Mouse (Mus musculus): Measurements from ENCODE around the gene Rgs13. TPM values are rescaled to one million over a fixed set of nuclear protein-coding genes. Genes with fewer than 3 reads are reported as not detected.

Rgs13 gene
- polyA plus RNA-seq, 1 experiment from 2014 or later: not detected

- WGBS: 87% methylated on average over 4 of the region's 4 CpGs
- H3K4me1 ChIP-seq (ENCODE audit: insufficient read depth, low read depth, low read length): no peaks in the 10 kb centered on the region
- H3K27ac ChIP-seq (ENCODE audit: low read length): no peak overlapping the region
- no peaks in the 10 kb centered on the region for H3K9me3 ChIP-seq (ENCODE audit: low read length)
- H3K4me2 ChIP-seq (replicated peaks; ENCODE audit: low read depth, low read length): no peak overlapping the region
- no peak for TF ChIP-seq EP300 (IDR thresholded peaks at IDR 0.05)
- TF ChIP-seq CTCF (IDR thresholded peaks at IDR 0.05): no peak
- H3K4me3 ChIP-seq (ENCODE audit: low read depth, low read length): no peak overlapping the region
- H3K9ac ChIP-seq (replicated peaks; ENCODE audit: low read depth): no peak overlapping the region
- no peaks in the 10 kb centered on the region for H3K27me3 ChIP-seq (replicated peaks; ENCODE audit: insufficient read depth, low read length)
- DNase-seq (ENCODE audit: low spot score): no peak
- H3K36me3 ChIP-seq (ENCODE audit: insufficient read depth, low read length): no peaks in the 10 kb centered on the region
- ATAC-seq: no peak
Measured at GRCm38 (mm10) chr1:144179559-144179958, 2.4 kb upstream of the Rgs13 start.

GRCm38 (mm10) chr1:144178281-144178957 is 1.2 kb upstream of the Rgs13 start:
- TF ChIP-seq CTCF (IDR thresholded peaks at IDR 0.05): no peak
- no peak for TF ChIP-seq EP300 (IDR thresholded peaks at IDR 0.05)
- H3K4me3 ChIP-seq (ENCODE audit: low read depth, low read length): no peak overlapping the region
- ATAC-seq (no peak), DNase-seq (ENCODE audit: low spot score) (no peak)
- H3K27ac ChIP-seq (ENCODE audit: low read length): no peak overlapping the region
- no peak overlapping the region for H3K4me2 ChIP-seq (replicated peaks; ENCODE audit: low read depth, low read length)
- no peaks in the 10 kb centered on the region for H3K36me3 ChIP-seq (ENCODE audit: insufficient read depth, low read length)
- H3K4me1 ChIP-seq (ENCODE audit: insufficient read depth, low read depth, low read length): no peaks in the 10 kb centered on the region
- H3K9ac ChIP-seq (replicated peaks; ENCODE audit: low read depth): no peak overlapping the region
- no peaks in the 10 kb centered on the region for H3K27me3 ChIP-seq (replicated peaks; ENCODE audit: insufficient read depth, low read length)
- WGBS: 54% methylated on average over 9 of the region's 9 CpGs
- no peaks in the 10 kb centered on the region for H3K9me3 ChIP-seq (ENCODE audit: low read length)

- no peaks in the 10 kb centered on the region for H3K9me3 ChIP-seq (ENCODE audit: low read length)
- H3K27me3 ChIP-seq (replicated peaks; ENCODE audit: insufficient read depth, low read length): no peaks in the 10 kb centered on the region
- no peak for ATAC-seq
- H3K36me3 ChIP-seq (ENCODE audit: insufficient read depth, low read length): no peaks in the 10 kb centered on the region
- no peak overlapping the region for H3K4me2 ChIP-seq (replicated peaks; ENCODE audit: low read depth, low read length)
- no peak overlapping the region for H3K27ac ChIP-seq (ENCODE audit: low read length)
- no peaks in the 10 kb centered on the region for H3K4me1 ChIP-seq (ENCODE audit: insufficient read depth, low read depth, low read length)
- H3K4me3 ChIP-seq (ENCODE audit: low read depth, low read length): no peak overlapping the region
- H3K9ac ChIP-seq (replicated peaks; ENCODE audit: low read depth): no peak overlapping the region
- DNase-seq (ENCODE audit: low spot score): no peak
- no peak for TF ChIP-seq CTCF (IDR thresholded peaks at IDR 0.05)
Measured at GRCm38 (mm10) chr1:144177620-144178019, 448 bp upstream of the Rgs13 start.

GRCm38 (mm10) chr1:144174760-144175159 is 2.4 kb downstream of the Rgs13 start:
- H3K4me3 ChIP-seq (ENCODE audit: low read depth, low read length): no peak overlapping the region
- H3K27ac ChIP-seq (ENCODE audit: low read length): no peak overlapping the region
- no peak for TF ChIP-seq EP300 (IDR thresholded peaks at IDR 0.05)
- no peak overlapping the region for H3K4me2 ChIP-seq (replicated peaks; ENCODE audit: low read depth, low read length)
- no peak overlapping the region for H3K9ac ChIP-seq (replicated peaks; ENCODE audit: low read depth)
- no peaks in the 10 kb centered on the region for H3K36me3 ChIP-seq (ENCODE audit: insufficient read depth, low read length)
- WGBS: 83% methylated on average over 6 of the region's 6 CpGs
- no peaks in the 10 kb centered on the region for H3K27me3 ChIP-seq (replicated peaks; ENCODE audit: insufficient read depth, low read length)
- no peaks in the 10 kb centered on the region for H3K9me3 ChIP-seq (ENCODE audit: low read length)
- H3K4me1 ChIP-seq (ENCODE audit: insufficient read depth, low read depth, low read length): no peaks in the 10 kb centered on the region
- DNase-seq (ENCODE audit: low spot score) (no peak), ATAC-seq (no peak)

GRCm38 (mm10) chr1:144173568-144174036 is 3.6 kb downstream of the Rgs13 start:
- no peak overlapping the region for H3K27ac ChIP-seq (ENCODE audit: low read length)
- no peak overlapping the region for H3K4me2 ChIP-seq (replicated peaks; ENCODE audit: low read depth, low read length)
- H3K36me3 ChIP-seq (ENCODE audit: insufficient read depth, low read length): no peaks in the 10 kb centered on the region
- ATAC-seq (no peak), DNase-seq (ENCODE audit: low spot score) (no peak)
- H3K4me3 ChIP-seq (ENCODE audit: low read depth, low read length): no peak overlapping the region
- no peak for TF ChIP-seq CTCF (IDR thresholded peaks at IDR 0.05)
- TF ChIP-seq EP300 (IDR thresholded peaks at IDR 0.05): no peak
- no peaks in the 10 kb centered on the region for H3K9me3 ChIP-seq (ENCODE audit: low read length)
- no peak overlapping the region for H3K9ac ChIP-seq (replicated peaks; ENCODE audit: low read depth)
- WGBS: 63% methylated on average over 2 of the region's 2 CpGs
- H3K4me1 ChIP-seq (ENCODE audit: insufficient read depth, low read depth, low read length): no peaks in the 10 kb centered on the region
- H3K27me3 ChIP-seq (replicated peaks; ENCODE audit: insufficient read depth, low read length): no peaks in the 10 kb centered on the region

- Histone ChIP-seq H3K4me3 (ENCODE audit: low read depth, low read length) (no peak overlapping the region), H3K27ac (ENCODE audit: low read length) (no peak overlapping the region), H3K4me1 (ENCODE audit: insufficient read depth, low read depth, low read length) (no peaks in the 10 kb centered on the region), H3K36me3 (ENCODE audit: insufficient read depth, low read length) (no peaks in the 10 kb centered on the region), H3K27me3 (replicated peaks; ENCODE audit: insufficient read depth, low read length) (no peaks in the 10 kb centered on the region), H3K9ac (replicated peaks; ENCODE audit: low read depth) (no peak overlapping the region), H3K4me2 (replicated peaks; ENCODE audit: low read depth, low read length) (no peak overlapping the region), H3K9me3 (ENCODE audit: low read length) (no peaks in the 10 kb centered on the region)
- DNase-seq (ENCODE audit: low spot score) (no peak), ATAC-seq (no peak)
- no peak for TF ChIP-seq CTCF (IDR thresholded peaks at IDR 0.05)
- TF ChIP-seq EP300 (IDR thresholded peaks at IDR 0.05): no peak
- 78% methylated on average over 4 of the region's 4 CpGs for WGBS
Measured at GRCm38 (mm10) chr1:144168921-144169320, 8.3 kb downstream of the Rgs13 start.

- WGBS: 38% methylated on average over 1 of the region's 1 CpGs
Measured at GRCm38 (mm10) chr1:144167761-144168160, 9.4 kb downstream of the Rgs13 start.

More at GRCm38 (mm10) chr1:144167761-144168160, 9.4 kb downstream of the Rgs13 start:
- no peak overlapping the region for H3K4me2 ChIP-seq (replicated peaks; ENCODE audit: low read depth, low read length)
- no peak for TF ChIP-seq CTCF (IDR thresholded peaks at IDR 0.05)
- TF ChIP-seq EP300 (IDR thresholded peaks at IDR 0.05): no peak
- no peak overlapping the region for H3K27ac ChIP-seq (ENCODE audit: low read length)
- H3K4me1 ChIP-seq (ENCODE audit: insufficient read depth, low read depth, low read length): no peaks in the 10 kb centered on the region
- ATAC-seq (no peak), DNase-seq (ENCODE audit: low spot score) (no peak)
- H3K4me3 ChIP-seq (ENCODE audit: low read depth, low read length): no peak overlapping the region
- H3K9me3 ChIP-seq (ENCODE audit: low read length): no peaks in the 10 kb centered on the region
- no peaks in the 10 kb centered on the region for H3K36me3 ChIP-seq (ENCODE audit: insufficient read depth, low read length)
- no peak overlapping the region for H3K9ac ChIP-seq (replicated peaks; ENCODE audit: low read depth)
- no peaks in the 10 kb centered on the region for H3K27me3 ChIP-seq (replicated peaks; ENCODE audit: insufficient read depth, low read length)

All from lung, postnatal 0 days (tissue).